Mouse (Mus musculus): ENCODE measurements around the gene Apip. TPM values are rescaled to one million over a fixed set of nuclear protein-coding genes. Genes with fewer than 3 reads are reported as not detected.

Apip gene
- polyA plus RNA-seq, 1 experiment from 2014 or later, result 70.4 TPM

GRCm38 (mm10) chr2:103088099-103088498 is 14.6 kb downstream of the Apip start:
- ATAC-seq (no peak), DNase-seq (ENCODE audit: low spot score) (no peak)
- 95% methylated on average over 4 of the region's 4 CpGs for WGBS
- Histone ChIP-seq H3K4me2 (replicated peaks; ENCODE audit: low read depth, low read length) (no peak overlapping the region), H3K9ac (replicated peaks; ENCODE audit: low read depth) (no peak overlapping the region), H3K27ac (ENCODE audit: low read length) (no peak overlapping the region), H3K4me3 (ENCODE audit: low read depth, low read length) (no peak overlapping the region), H3K9me3 (ENCODE audit: low read length) (no peaks in the 10 kb centered on the region), H3K4me1 (ENCODE audit: insufficient read depth, low read depth, low read length) (no peaks in the 10 kb centered on the region), H3K27me3 (replicated peaks; ENCODE audit: insufficient read depth, low read length) (no peaks in the 10 kb centered on the region), H3K36me3 (ENCODE audit: insufficient read depth, low read length) (peaks cover 5% of the 10 kb centered on the region; the same call in 1 of the 2 replicates)
- TF ChIP-seq EP300 (IDR thresholded peaks at IDR 0.05) (no peak), CTCF (IDR thresholded peaks at IDR 0.05) (peak; percentile 55)

GRCm38 (mm10) chr2:103089521-103089920 is 16.0 kb downstream of the Apip start:
- H3K36me3 ChIP-seq (ENCODE audit: insufficient read depth, low read length), result peaks cover 8% of the 10 kb centered on the region; the same call in 1 of the 2 replicates
- no peaks in the 10 kb centered on the region for H3K27me3 ChIP-seq (replicated peaks; ENCODE audit: insufficient read depth, low read length)
- H3K27ac ChIP-seq (ENCODE audit: low read length), result no peak overlapping the region
- no peaks in the 10 kb centered on the region for H3K4me1 ChIP-seq (ENCODE audit: insufficient read depth, low read depth, low read length)
- no peak overlapping the region for H3K4me3 ChIP-seq (ENCODE audit: low read depth, low read length)
- 76% methylated on average over 6 of the region's 6 CpGs for WGBS
- no peaks in the 10 kb centered on the region for H3K9me3 ChIP-seq (ENCODE audit: low read length)
- DNase-seq (ENCODE audit: low spot score) (no peak), ATAC-seq (no peak)
- no peak overlapping the region for H3K9ac ChIP-seq (replicated peaks; ENCODE audit: low read depth)
- no peak for TF ChIP-seq CTCF (IDR thresholded peaks at IDR 0.05)
- no peak for TF ChIP-seq EP300 (IDR thresholded peaks at IDR 0.05)
- no peak overlapping the region for H3K4me2 ChIP-seq (replicated peaks; ENCODE audit: low read depth, low read length)

DNA sequence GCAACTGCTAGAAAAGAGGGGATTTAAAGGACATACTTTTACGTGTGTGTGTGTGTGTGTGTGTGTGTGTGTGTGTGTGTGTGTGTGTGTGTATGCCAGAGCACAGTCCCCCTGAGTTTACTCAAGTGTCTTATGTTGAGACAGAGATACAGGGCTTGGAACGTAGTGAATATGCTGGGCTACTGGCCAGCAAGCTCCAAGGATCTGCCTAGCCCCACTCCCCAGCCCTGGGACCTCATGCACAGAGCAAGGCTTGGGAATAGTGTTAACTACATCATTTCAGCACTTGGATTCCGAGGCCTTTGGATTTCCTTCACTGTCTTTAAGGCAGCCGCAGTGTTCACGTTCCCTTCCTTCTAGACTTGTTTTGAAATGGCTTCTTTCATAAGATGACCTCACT is 29.1 kb downstream of the Apip start:
- Histone ChIP-seq H3K4me2 (replicated peaks; ENCODE audit: low read depth, low read length) (no peak overlapping the region), H3K4me3 (ENCODE audit: low read depth, low read length) (no peak overlapping the region), H3K9me3 (ENCODE audit: low read length) (no peaks in the 10 kb centered on the region), H3K27me3 (replicated peaks; ENCODE audit: insufficient read depth, low read length) (no peaks in the 10 kb centered on the region), H3K27ac (ENCODE audit: low read length) (no peak overlapping the region), H3K4me1 (ENCODE audit: insufficient read depth, low read depth, low read length) (no peaks in the 10 kb centered on the region), H3K36me3 (ENCODE audit: insufficient read depth, low read length) (no peaks in the 10 kb centered on the region), H3K9ac (replicated peaks; ENCODE audit: low read depth) (no peak overlapping the region)
- 68% methylated on average over 5 of the region's 5 CpGs for WGBS
- DNase-seq (ENCODE audit: low spot score) (no peak), ATAC-seq (no peak)
- TF ChIP-seq CTCF (IDR thresholded peaks at IDR 0.05) (no peak), EP300 (IDR thresholded peaks at IDR 0.05) (no peak)

- no peaks in the 10 kb centered on the region for H3K9me3 ChIP-seq (ENCODE audit: low read length)
- H3K9ac ChIP-seq (replicated peaks; ENCODE audit: low read depth), result no peak overlapping the region
- DNase-seq (ENCODE audit: low spot score), result no peak
- no peak overlapping the region for H3K27ac ChIP-seq (ENCODE audit: low read length)
- H3K36me3 ChIP-seq (ENCODE audit: insufficient read depth, low read length), result no peaks in the 10 kb centered on the region
- no peaks in the 10 kb centered on the region for H3K4me1 ChIP-seq (ENCODE audit: insufficient read depth, low read depth, low read length)
- H3K4me2 ChIP-seq (replicated peaks; ENCODE audit: low read depth, low read length), result no peak overlapping the region
- WGBS, result 73% methylated on average over 2 of the region's 2 CpGs
- no peaks in the 10 kb centered on the region for H3K27me3 ChIP-seq (replicated peaks; ENCODE audit: insufficient read depth, low read length)
- no peak overlapping the region for H3K4me3 ChIP-seq (ENCODE audit: low read depth, low read length)
- TF ChIP-seq CTCF (IDR thresholded peaks at IDR 0.05), result no peak
- no peak for ATAC-seq
Measured at GRCm38 (mm10) chr2:103106172-103106571, 32.7 kb downstream of the Apip start.

DNA sequence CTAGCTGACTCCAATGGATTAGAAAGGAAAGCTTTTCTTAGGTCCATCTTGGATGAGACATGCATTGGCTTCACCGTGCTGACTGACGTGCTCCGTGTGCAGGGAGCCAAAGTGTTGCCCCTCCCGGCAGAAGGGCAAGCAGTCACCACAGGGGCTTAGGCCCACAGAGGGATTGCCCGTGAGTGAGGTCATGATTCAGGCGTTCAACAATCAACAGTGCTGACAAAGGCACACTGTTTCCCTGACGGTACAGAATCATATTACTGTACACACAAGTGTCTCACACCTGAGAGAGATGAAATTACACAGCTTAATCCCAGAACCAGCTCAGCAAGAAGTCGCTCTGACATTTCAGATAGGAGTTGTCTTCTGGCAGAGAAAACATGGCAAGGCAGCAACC is 38.2 kb downstream of the Apip start:
- H3K4me2 ChIP-seq (replicated peaks; ENCODE audit: low read depth, low read length), result no peak overlapping the region
- no peaks in the 10 kb centered on the region for H3K4me1 ChIP-seq (ENCODE audit: insufficient read depth, low read depth, low read length)
- 35% methylated on average over 8 of the region's 8 CpGs for WGBS
- H3K9me3 ChIP-seq (ENCODE audit: low read length), result no peaks in the 10 kb centered on the region
- H3K36me3 ChIP-seq (ENCODE audit: insufficient read depth, low read length), result no peaks in the 10 kb centered on the region
- H3K9ac ChIP-seq (replicated peaks; ENCODE audit: low read depth), result no peak overlapping the region
- DNase-seq (ENCODE audit: low spot score), result no peak
- ATAC-seq, result no peak
- no peaks in the 10 kb centered on the region for H3K27me3 ChIP-seq (replicated peaks; ENCODE audit: insufficient read depth, low read length)
- H3K4me3 ChIP-seq (ENCODE audit: low read depth, low read length), result no peak overlapping the region
- no peak overlapping the region for H3K27ac ChIP-seq (ENCODE audit: low read length)
- no peak for TF ChIP-seq EP300 (IDR thresholded peaks at IDR 0.05)
- no peak for TF ChIP-seq CTCF (IDR thresholded peaks at IDR 0.05)

GRCm38 (mm10) chr2:103117212-103117611 is 43.7 kb downstream of the Apip start:
- Histone ChIP-seq H3K4me3 (ENCODE audit: low read depth, low read length) (no peak overlapping the region), H3K27ac (ENCODE audit: low read length) (no peak overlapping the region), H3K36me3 (ENCODE audit: insufficient read depth, low read length) (no peaks in the 10 kb centered on the region), H3K4me2 (replicated peaks; ENCODE audit: low read depth, low read length) (peak overlapping the region; percentile 14; the same call in 1 of the 2 replicates), H3K4me1 (ENCODE audit: insufficient read depth, low read depth, low read length) (no peaks in the 10 kb centered on the region), H3K27me3 (replicated peaks; ENCODE audit: insufficient read depth, low read length) (no peaks in the 10 kb centered on the region), H3K9me3 (ENCODE audit: low read length) (no peaks in the 10 kb centered on the region), H3K9ac (replicated peaks; ENCODE audit: low read depth) (no peak overlapping the region)
- ATAC-seq (no peak; the same call in 1 of the 2 replicates), DNase-seq (ENCODE audit: low spot score) (no peak)
- 51% methylated on average over 5 of the region's 5 CpGs for WGBS
- TF ChIP-seq EP300 (IDR thresholded peaks at IDR 0.05) (no peak), CTCF (IDR thresholded peaks at IDR 0.05) (no peak)
